Mouse (Mus musculus) embryo, embryonic 10 days (tissue): ENCODE measurements around the gene Cdh13.

Source experiments
- DNase-seq: peaks from one replicate; pipeline ENCODE4 v3.0.0-alpha.2; 2015; ENCODE audit warnings: low spot score

The Cdh13 gene

GRCm38 (mm10) chr8:118306957-118307356, 23.4 kb downstream of the Cdh13 start:
- DNase-seq = no peak

GRCm38 (mm10) chr8:118309106-118309505, 25.6 kb downstream of the Cdh13 start:
- no peak for DNase-seq

GRCm38 (mm10) chr8:118313426-118314187, 30.1 kb downstream of the Cdh13 start:
- DNase-seq = no peak

- no peak for DNase-seq
Measured at GRCm38 (mm10) chr8:118314188-118314563, 30.6 kb downstream of the Cdh13 start.

- DNase-seq = no peak
Measured at GRCm38 (mm10) chr8:118314932-118315331, 31.4 kb downstream of the Cdh13 start.

- no peak for DNase-seq
Measured at GRCm38 (mm10) chr8:118316440-118316839, 32.9 kb downstream of the Cdh13 start.

GRCm38 (mm10) chr8:118320566-118320965, 37.0 kb downstream of the Cdh13 start:
- no peak for DNase-seq

- DNase-seq = no peak
Measured at GRCm38 (mm10) chr8:118323421-118323820, 39.9 kb downstream of the Cdh13 start.

GRCm38 (mm10) chr8:118334933-118335332, 51.4 kb downstream of the Cdh13 start:
- DNase-seq = no peak

- no peak for DNase-seq
Measured at GRCm38 (mm10) chr8:118339711-118340110, 56.2 kb downstream of the Cdh13 start.

GRCm38 (mm10) chr8:118343267-118343666, 59.7 kb downstream of the Cdh13 start:
- no peak for DNase-seq

- DNase-seq = no peak
Measured at GRCm38 (mm10) chr8:118348710-118349489, 65.4 kb downstream of the Cdh13 start.

GRCm38 (mm10) chr8:118350136-118350535, 66.6 kb downstream of the Cdh13 start:
- no peak for DNase-seq

- DNase-seq = no peak
Measured at GRCm38 (mm10) chr8:118353022-118353421, 69.5 kb downstream of the Cdh13 start.

- no peak for DNase-seq
Measured at GRCm38 (mm10) chr8:118357067-118357466, 73.5 kb downstream of the Cdh13 start.

GRCm38 (mm10) chr8:118357596-118357995, 74.1 kb downstream of the Cdh13 start:
- DNase-seq = no peak

- no peak for DNase-seq
Measured at GRCm38 (mm10) chr8:118363781-118364180, 80.2 kb downstream of the Cdh13 start.

GRCm38 (mm10) chr8:118373092-118373491, 89.6 kb downstream of the Cdh13 start:
- no peak for DNase-seq

- DNase-seq = no peak
Measured at GRCm38 (mm10) chr8:118374738-118375137, 91.2 kb downstream of the Cdh13 start.

GRCm38 (mm10) chr8:118376791-118377190, 93.3 kb downstream of the Cdh13 start:
- DNase-seq = no peak

GRCm38 (mm10) chr8:118378985-118379384, 95.5 kb downstream of the Cdh13 start:
- DNase-seq = no peak

GRCm38 (mm10) chr8:118379657-118380056, 96.1 kb downstream of the Cdh13 start:
- no peak for DNase-seq

- DNase-seq = no peak
Measured at GRCm38 (mm10) chr8:118380058-118380457, 96.5 kb downstream of the Cdh13 start.
